Mouse (Mus musculus) hindbrain, postnatal 0 days (tissue): ENCODE measurements around the gene Cage1. TPM values are rescaled to one million over a fixed set of nuclear protein-coding genes. Genes with fewer than 3 reads are reported as not detected.

ENCODE experiments used
- ATAC-seq: fragments of 200-750 bp; cut with Nextera tagmentation; 2 replicates; pipeline ENCODE4 v1.8.0; 2017; ENCODE audit warnings: mild to moderate bottlenecking, moderate TSS enrichment, moderate library complexity
- DNase-seq: peaks from one replicate; pipeline ENCODE4 v3.0.0-alpha.2; 2015; ENCODE audit warnings: low spot score
- H3K27ac ChIP-seq: fragments of 300-500 bp; sonication (generic); 2 replicates; pipeline ENCODE4 v1.5.1; 2014; ENCODE audit warnings: mild to moderate bottlenecking
- H3K27me3 ChIP-seq: fragments of 300-500 bp; sonication (generic); 2 replicates; pipeline ENCODE4 v1.6.1; 2014; ENCODE audit warnings: low read length, mixed read lengths; ENCODE audit not compliant: insufficient read depth
- H3K36me3 ChIP-seq: fragments of 300-500 bp; sonication (generic); 2 replicates; pipeline ENCODE4 v1.6.1; 2014; ENCODE audit warnings: low read length, mixed read lengths; ENCODE audit not compliant: insufficient read depth
- H3K4me1 ChIP-seq: fragments of 300-500 bp; sonication (generic); 2 replicates; pipeline ENCODE4 v1.6.1; 2014; ENCODE audit warnings: antibody characterized with exemption, low read length, mixed read lengths; ENCODE audit not compliant: insufficient read depth
- H3K4me2 ChIP-seq: fragments of 300-500 bp; sonication (generic); 2 replicates; pipeline ENCODE4 v1.6.1; 2014; ENCODE audit warnings: low read depth, mild to moderate bottlenecking, low read length, moderate library complexity, mixed read lengths
- H3K4me3 ChIP-seq: fragments of 300-500 bp; sonication (generic); 2 replicates; pipeline ENCODE4 v1.5.1; 2014; ENCODE audit warnings: low read length
- H3K9ac ChIP-seq: fragments of 300-500 bp; sonication (generic); replicated peaks from 2 replicates; pipeline ENCODE4 v1.6.1; 2014; ENCODE audit warnings: mild to moderate bottlenecking, low read length, moderate library complexity, mixed read lengths
- H3K9me3 ChIP-seq: fragments of 300-500 bp; sonication (generic); 2 replicates; pipeline ENCODE4 v1.6.1; 2016; ENCODE audit warnings: low read length, mixed read lengths
- CTCF ChIP-seq: IDR thresholded peaks from 2 replicates; pipeline ENCODE4 v1.5.1; 2016; ENCODE audit warnings: antibody characterized with exemption, control low read depth, low read depth
- WGBS: fragments of 180-500 bp; shearing (Covaris S2); extraction: QIAGEN DNeasy Blood & Tissue Kit; methylation state at CpG from one replicate; pipeline ENCODE4 v1.1.7; 2014; 5-methylcytosine and 5-hydroxymethylcytosine counted together
- polyA plus RNA-seq: library from polyadenylated mRNA; unstranded; fragments of >200 nt; fragmentation: Nextera tagmentation; extraction: Ambion mirVana; gene quantifications from 2 replicates; pipeline ENCODE4 v1.2.1, GENCODE M21; 2015
- total RNA-seq: library from RNA; depleted of rRNA; stranded (reverse); fragments of >200 nt; gene quantifications from 2 replicates; pipeline ENCODE4 v1.2.3, GENCODE M21; 2014

The Cage1 gene
- total and polyA plus RNA-seq, 2 experiments from 2014 or later: 2.0 to 3.3 TPM

DNA sequence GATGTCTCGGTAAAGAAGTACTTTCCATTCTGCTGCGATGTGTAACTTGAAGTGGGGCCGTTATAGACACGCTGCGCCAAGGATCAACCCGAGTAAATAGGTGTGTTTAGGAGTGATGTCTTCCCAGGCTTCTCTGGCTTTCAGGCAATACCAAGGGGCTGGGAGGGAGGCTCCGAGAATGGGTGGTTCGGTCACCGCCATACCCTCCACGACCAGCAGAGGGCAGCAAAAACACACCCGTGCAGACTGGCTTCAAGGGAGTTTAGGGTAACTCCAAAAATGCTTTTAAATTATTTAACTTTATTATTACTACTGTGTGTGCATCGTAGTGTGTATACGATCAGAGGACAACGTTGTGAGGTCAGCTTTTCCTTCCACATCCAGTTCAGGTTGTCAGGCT, 67.5 kb downstream of the Cage1 start:
- 8% methylated on average over 14 of the region's 14 CpGs for WGBS
- Histone ChIP-seq H3K27me3 (no peaks in the 10 kb centered on the region), H3K9me3 (no peaks in the 10 kb centered on the region), H3K4me1 (peaks cover 3% of the 10 kb centered on the region), H3K27ac (no peak overlapping the region), H3K9ac (no peak overlapping the region), H3K4me3 (no peak overlapping the region), H3K36me3 (no peaks in the 10 kb centered on the region), H3K4me2 (peak overlapping the region; percentile 21; the same call in 1 of the 2 replicates)
- ATAC-seq: peak; percentile 30
- DNase-seq: peak; percentile 82
- TF ChIP-seq CTCF: peak; percentile 95

DNA sequence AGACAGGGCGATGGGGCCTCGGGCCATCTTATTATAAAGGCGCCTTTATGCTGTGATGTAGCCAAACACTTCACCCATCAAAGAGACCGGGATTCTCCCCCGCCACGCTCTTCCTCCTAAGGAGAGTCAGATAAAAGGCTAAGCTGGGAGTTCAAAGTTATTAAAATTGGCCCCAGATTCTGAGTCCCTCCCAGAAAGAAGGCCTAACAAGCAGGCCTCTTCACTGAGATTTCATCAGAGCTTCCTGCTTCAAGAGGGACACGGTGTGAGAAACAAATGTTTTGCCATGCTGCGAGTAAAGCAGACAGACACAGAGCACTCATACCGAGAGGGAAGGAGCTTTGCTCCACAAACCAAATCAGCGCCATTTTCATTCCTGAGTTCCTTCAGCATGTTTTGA, 69.3 kb downstream of the Cage1 start:
- no peak for DNase-seq
- WGBS: 61% methylated on average over 10 of the region's 10 CpGs
- no peak for ATAC-seq
- Histone ChIP-seq H3K9me3 (no peaks in the 10 kb centered on the region), H3K4me2 (no peak overlapping the region), H3K9ac (no peak overlapping the region), H3K27ac (no peak overlapping the region), H3K27me3 (no peaks in the 10 kb centered on the region), H3K4me3 (no peak overlapping the region), H3K4me1 (peaks cover 6% of the 10 kb centered on the region), H3K36me3 (no peaks in the 10 kb centered on the region)
- TF ChIP-seq CTCF: no peak

DNA sequence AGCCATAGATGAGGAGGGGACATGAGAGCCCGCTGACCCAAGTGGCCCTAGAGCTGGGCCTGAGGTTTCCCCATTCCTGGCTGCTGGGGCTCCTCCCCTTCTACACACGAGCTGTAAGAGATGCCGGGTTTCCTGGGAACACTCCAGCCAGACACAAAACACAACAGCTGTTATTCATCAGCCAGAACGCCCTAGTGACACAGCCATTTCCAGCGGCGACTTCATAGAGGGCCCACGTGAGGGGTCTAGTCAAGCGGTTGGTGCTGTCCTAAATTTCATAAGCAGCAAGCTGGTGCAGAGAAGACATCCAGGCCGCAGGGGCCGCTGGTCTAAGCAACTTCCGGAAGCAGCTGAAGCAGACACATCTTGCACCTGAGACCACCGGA, 69.8 kb downstream of the Cage1 start:
- no peak overlapping the region for H3K4me3 ChIP-seq
- H3K4me1 ChIP-seq: peaks cover 6% of the 10 kb centered on the region
- H3K4me2 ChIP-seq: no peak overlapping the region
- H3K9me3 ChIP-seq: no peaks in the 10 kb centered on the region
- WGBS: 36% methylated on average over 12 of the region's 12 CpGs
- ATAC-seq: peak; percentile 28; the same call in 1 of the 2 replicates
- no peak overlapping the region for H3K27ac ChIP-seq
- H3K27me3 ChIP-seq: no peaks in the 10 kb centered on the region
- DNase-seq: peak; percentile 34
- no peaks in the 10 kb centered on the region for H3K36me3 ChIP-seq
- no peak for TF ChIP-seq CTCF
- H3K9ac ChIP-seq: no peak overlapping the region

DNA sequence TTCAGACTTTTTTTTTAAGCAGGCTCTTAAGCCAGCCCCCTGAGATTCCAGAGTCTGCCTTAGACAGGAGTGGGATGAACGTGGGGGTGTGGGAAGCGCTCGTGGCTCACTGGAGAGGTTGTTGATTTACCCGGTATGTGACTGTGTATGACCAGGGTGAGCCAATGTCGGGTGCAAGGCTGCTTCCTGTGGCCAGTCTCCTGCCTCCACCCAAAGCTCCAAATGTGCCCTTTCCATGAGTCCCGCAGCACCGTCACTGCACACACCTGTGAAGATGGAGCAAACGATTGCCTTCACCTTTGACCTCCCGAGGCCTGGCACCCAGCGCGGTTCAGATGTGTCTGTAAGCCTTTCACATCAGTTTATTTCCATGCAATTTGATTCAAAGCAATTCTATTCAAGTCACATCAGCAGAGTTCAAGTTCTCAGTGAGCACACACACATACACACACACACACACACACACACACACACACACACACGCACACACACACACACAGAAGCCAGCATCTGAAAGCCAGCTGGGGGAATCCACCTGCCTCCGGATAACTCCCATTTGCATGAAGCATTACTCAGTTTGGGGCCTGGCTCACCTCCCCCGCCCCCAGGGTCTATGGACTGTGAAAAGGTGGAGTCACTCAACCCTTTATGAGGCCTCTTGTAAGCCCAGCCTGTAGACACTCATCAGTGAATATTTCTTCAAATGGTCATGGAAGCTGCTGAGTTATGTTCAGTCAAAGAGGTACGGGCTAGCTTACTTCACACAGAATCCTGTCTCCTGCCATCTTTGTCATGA, 70.4 kb downstream of the Cage1 start:
- ATAC-seq: no peak
- DNase-seq: no peak
- Histone ChIP-seq H3K4me2 (no peak overlapping the region), H3K36me3 (no peaks in the 10 kb centered on the region), H3K27ac (no peak overlapping the region), H3K9me3 (no peaks in the 10 kb centered on the region), H3K9ac (no peak overlapping the region), H3K27me3 (no peaks in the 10 kb centered on the region), H3K4me1 (peaks cover 6% of the 10 kb centered on the region), H3K4me3 (no peak overlapping the region)
- WGBS: 76% methylated on average over 15 of the region's 15 CpGs
- no peak for TF ChIP-seq CTCF

DNA sequence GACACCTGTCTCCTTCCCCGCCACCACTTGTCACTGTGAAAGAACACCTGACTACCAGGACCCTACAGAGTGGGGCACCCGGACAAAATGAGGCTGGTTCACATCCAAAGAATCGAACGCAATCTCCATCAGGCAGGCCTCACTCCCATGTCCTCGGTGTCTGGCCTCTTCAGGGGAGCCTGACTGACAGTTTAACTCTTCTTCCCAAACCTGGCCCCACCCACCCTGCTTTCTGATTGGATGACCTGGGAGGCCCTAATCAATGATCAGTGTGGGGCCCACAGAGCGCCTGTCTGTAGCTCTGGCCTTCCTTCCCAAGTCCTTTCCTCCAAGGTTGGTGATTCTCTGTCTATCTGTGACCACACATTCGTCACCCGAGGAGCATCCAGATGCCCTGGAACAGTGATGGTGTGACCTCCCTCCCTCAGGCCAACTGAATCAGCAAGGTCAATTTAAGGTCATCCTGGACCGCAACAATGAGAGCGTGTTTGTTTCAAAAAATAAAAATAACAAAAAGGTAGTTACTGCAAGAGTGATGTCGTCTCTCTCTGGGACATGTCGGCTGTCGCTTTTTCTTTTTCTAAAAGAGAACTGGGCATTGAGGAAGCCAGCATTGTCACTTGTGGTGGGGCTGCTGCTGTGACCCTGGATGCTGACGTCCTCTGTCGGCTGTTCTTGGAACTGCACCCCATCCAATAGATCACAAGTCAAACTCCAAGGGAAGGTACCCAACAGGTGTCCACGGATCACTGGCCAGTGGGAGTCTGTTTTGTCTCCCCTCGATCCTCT, 71.5 kb downstream of the Cage1 start:
- Histone ChIP-seq H3K4me1 (peaks cover 6% of the 10 kb centered on the region), H3K4me2 (no peak overlapping the region), H3K9ac (no peak overlapping the region), H3K27ac (no peak overlapping the region), H3K27me3 (no peaks in the 10 kb centered on the region), H3K4me3 (no peak overlapping the region), H3K36me3 (no peaks in the 10 kb centered on the region), H3K9me3 (no peaks in the 10 kb centered on the region)
- ATAC-seq: no peak
- no peak for DNase-seq
- WGBS: 43% methylated on average over 17 of the region's 17 CpGs
- peak; percentile 56 for TF ChIP-seq CTCF

DNA sequence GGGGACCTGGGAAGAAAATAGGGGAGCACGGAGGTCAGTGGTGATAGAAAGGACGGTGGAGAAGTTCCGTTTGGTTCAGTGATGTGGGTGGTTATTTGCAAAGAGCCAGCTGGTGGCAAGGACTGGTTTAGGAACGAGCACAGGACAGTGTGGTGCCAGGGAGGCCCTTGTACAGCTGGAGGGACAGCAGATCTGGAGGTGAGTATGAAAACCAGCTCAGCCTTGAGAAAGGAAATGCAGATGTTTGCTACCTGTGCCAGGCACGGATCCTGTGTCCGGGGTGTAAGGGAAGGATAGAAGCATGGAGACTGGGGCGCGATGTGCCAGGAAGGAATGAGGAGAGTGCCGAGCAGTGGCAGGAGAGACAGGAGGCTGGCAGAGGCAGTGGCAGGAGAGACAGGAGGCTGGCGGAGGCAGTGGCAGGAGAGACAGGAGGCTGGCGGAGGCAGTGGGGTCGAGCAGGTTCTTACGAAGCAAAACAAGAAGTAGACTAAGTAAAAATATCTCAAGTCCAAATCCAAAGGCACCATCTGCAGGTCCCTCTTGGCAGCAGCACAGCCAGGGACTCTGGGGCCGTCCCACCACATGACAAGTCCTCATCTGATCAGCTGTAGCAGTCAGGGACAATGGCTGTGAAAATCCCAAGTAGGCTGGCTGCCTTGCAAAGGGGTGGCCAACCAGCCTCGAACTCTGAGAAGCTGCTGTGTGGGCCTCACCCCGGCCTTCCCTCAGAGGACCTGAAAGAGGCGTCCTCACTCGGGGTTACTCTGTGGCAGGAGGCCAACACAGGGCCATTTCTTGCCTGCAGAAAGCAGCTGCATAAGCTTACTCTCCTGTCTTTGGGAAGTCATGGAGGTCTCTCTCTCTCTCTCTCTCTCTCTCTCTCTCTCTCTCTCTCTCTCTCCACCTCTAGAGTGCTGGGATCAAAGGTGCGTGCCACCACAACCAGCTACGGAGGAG, 72.5 kb downstream of the Cage1 start:
- Histone ChIP-seq H3K9me3 (no peaks in the 10 kb centered on the region), H3K36me3 (no peaks in the 10 kb centered on the region), H3K27ac (no peak overlapping the region), H3K4me3 (no peak overlapping the region), H3K4me1 (peaks cover 6% of the 10 kb centered on the region), H3K27me3 (no peaks in the 10 kb centered on the region), H3K9ac (no peak overlapping the region), H3K4me2 (peak overlapping the region; percentile 50)
- no peak for TF ChIP-seq CTCF
- peak; percentile 16; the same call in 1 of the 2 replicates for ATAC-seq
- 36% methylated on average over 20 of the region's 20 CpGs for WGBS
- DNase-seq: no peak
